Mouse (Mus musculus) neural tube, embryonic 15.5 days (tissue): Measurements from ENCODE around the gene Gpr150. TPM values are rescaled to one million over a fixed set of nuclear protein-coding genes. Genes with fewer than 3 reads are reported as not detected.

Source experiments
- polyA plus RNA-seq: library from polyadenylated mRNA; unstranded; fragments of >200 nt; fragmentation: Nextera tagmentation; extraction: Ambion mirVana; gene quantifications from 2 replicates; pipeline ENCODE4 v1.2.1, GENCODE M21; 2015

Gene Gpr150
- polyA plus RNA-seq, 1 experiment from 2014 or later, result 4.7 TPM

Other genes starting within 250 kb of the Gpr150 start
- gene Glrx, start 217.1 kb downstream of the Gpr150 start, polyA plus RNA-seq, result 86.1 and 87.0 TPM in 2 replicates
- gene Rhobtb3, start 113.1 kb downstream of the Gpr150 start, polyA plus RNA-seq, result 17.6 and 18.3 TPM in 2 replicates
- 1.6 and 3.1 TPM in 2 replicates for gene Spata9, start 89.8 kb downstream of the Gpr150 start, polyA plus RNA-seq
- 19.9 and 21.0 TPM in 2 replicates for gene Rfesd, start 38.3 kb downstream of the Gpr150 start, polyA plus RNA-seq
- gene Arsk, start 41.7 kb upstream of the Gpr150 start, polyA plus RNA-seq, result 4.2 and 5.0 TPM in 2 replicates
- gene Ttc37, start 41.7 kb upstream of the Gpr150 start, polyA plus RNA-seq, result 9.0 and 9.1 TPM in 2 replicates
- gene Fam81b, start 248.1 kb upstream of the Gpr150 start, polyA plus RNA-seq, result not detected in 2 replicates